Mouse (Mus musculus): Measurements from ENCODE around the gene Pramel1. TPM values are rescaled to one million over a fixed set of nuclear protein-coding genes. Genes with fewer than 3 reads are reported as not detected.
A peak's percentile ranks its signal among the peaks of the same experiment; 100 is the strongest.

Pramel1 gene
- polyA plus RNA-seq, 1 experiment from 2014 or later, result not detected

- WGBS, result 63% methylated on average over 10 of the region's 10 CpGs
These were observed 32.7 kb upstream of the Pramel1 start for GRCm38 (mm10) chr4:143361520-143361919.

GRCm38 (mm10) chr4:143366415-143367041 is 27.7 kb upstream of the Pramel1 start:
- H3K27ac ChIP-seq (ENCODE audit: low read length), result no peak overlapping the region
- H3K4me3 ChIP-seq (ENCODE audit: low read depth, low read length), result no peak overlapping the region
- TF ChIP-seq CTCF (IDR thresholded peaks at IDR 0.05) (no peak), EP300 (IDR thresholded peaks at IDR 0.05) (no peak)
- DNase-seq (ENCODE audit: low spot score) (no peak), ATAC-seq (no peak)
- H3K4me1 ChIP-seq (ENCODE audit: insufficient read depth, low read depth, low read length), result no peaks in the 10 kb centered on the region
- WGBS, result 37% methylated on average over 15 of the region's 15 CpGs
- H3K27me3 ChIP-seq (replicated peaks; ENCODE audit: insufficient read depth, low read length), result no peaks in the 10 kb centered on the region
- H3K36me3 ChIP-seq (ENCODE audit: insufficient read depth, low read length), result no peaks in the 10 kb centered on the region
- H3K9ac ChIP-seq (replicated peaks; ENCODE audit: low read depth), result no peak overlapping the region
- no peaks in the 10 kb centered on the region for H3K9me3 ChIP-seq (ENCODE audit: low read length)
- H3K4me2 ChIP-seq (replicated peaks; ENCODE audit: low read depth, low read length), result no peak overlapping the region

More at GRCm38 (mm10) chr4:143361520-143361919, 32.7 kb upstream of the Pramel1 start:
- TF ChIP-seq EP300 (IDR thresholded peaks at IDR 0.05), result no peak
- TF ChIP-seq CTCF (IDR thresholded peaks at IDR 0.05), result no peak
- Histone ChIP-seq H3K27me3 (replicated peaks; ENCODE audit: insufficient read depth, low read length) (no peaks in the 10 kb centered on the region), H3K36me3 (ENCODE audit: insufficient read depth, low read length) (no peaks in the 10 kb centered on the region), H3K4me2 (replicated peaks; ENCODE audit: low read depth, low read length) (no peak overlapping the region), H3K9ac (replicated peaks; ENCODE audit: low read depth) (no peak overlapping the region), H3K27ac (ENCODE audit: low read length) (no peak overlapping the region), H3K4me1 (ENCODE audit: insufficient read depth, low read depth, low read length) (no peaks in the 10 kb centered on the region), H3K9me3 (ENCODE audit: low read length) (no peaks in the 10 kb centered on the region), H3K4me3 (ENCODE audit: low read depth, low read length) (no peak overlapping the region)
- ATAC-seq, result no peak
- DNase-seq (ENCODE audit: low spot score), result no peak

GRCm38 (mm10) chr4:143379480-143379879 is 14.7 kb upstream of the Pramel1 start:
- 35% methylated on average over 7 of the region's 7 CpGs for WGBS
- ATAC-seq (no peak), DNase-seq (ENCODE audit: low spot score) (no peak)
- H3K4me3 ChIP-seq (ENCODE audit: low read depth, low read length), result no peak overlapping the region
- H3K4me1 ChIP-seq (ENCODE audit: insufficient read depth, low read depth, low read length), result no peaks in the 10 kb centered on the region
- H3K27me3 ChIP-seq (replicated peaks; ENCODE audit: insufficient read depth, low read length), result no peaks in the 10 kb centered on the region
- no peak overlapping the region for H3K4me2 ChIP-seq (replicated peaks; ENCODE audit: low read depth, low read length)
- H3K9ac ChIP-seq (replicated peaks; ENCODE audit: low read depth), result no peak overlapping the region
- no peaks in the 10 kb centered on the region for H3K9me3 ChIP-seq (ENCODE audit: low read length)
- no peaks in the 10 kb centered on the region for H3K36me3 ChIP-seq (ENCODE audit: insufficient read depth, low read length)
- no peak for TF ChIP-seq EP300 (IDR thresholded peaks at IDR 0.05)
- no peak for TF ChIP-seq CTCF (IDR thresholded peaks at IDR 0.05)
- H3K27ac ChIP-seq (ENCODE audit: low read length), result no peak overlapping the region

- Histone ChIP-seq H3K9ac (replicated peaks; ENCODE audit: low read depth) (no peak overlapping the region), H3K4me3 (ENCODE audit: low read depth, low read length) (no peak overlapping the region), H3K9me3 (ENCODE audit: low read length) (no peaks in the 10 kb centered on the region), H3K4me2 (replicated peaks; ENCODE audit: low read depth, low read length) (no peak overlapping the region), H3K27ac (ENCODE audit: low read length) (no peak overlapping the region), H3K27me3 (replicated peaks; ENCODE audit: insufficient read depth, low read length) (no peaks in the 10 kb centered on the region), H3K36me3 (ENCODE audit: insufficient read depth, low read length) (no peaks in the 10 kb centered on the region), H3K4me1 (ENCODE audit: insufficient read depth, low read depth, low read length) (no peaks in the 10 kb centered on the region)
- TF ChIP-seq CTCF (IDR thresholded peaks at IDR 0.05), result no peak
- no peak for ATAC-seq
- 26% methylated on average over 15 of the region's 15 CpGs for WGBS
- peak; percentile 5 for DNase-seq (ENCODE audit: low spot score)
These were observed 14.1 kb upstream of the Pramel1 start for GRCm38 (mm10) chr4:143379931-143380715.

GRCm38 (mm10) chr4:143380716-143381004 is 13.6 kb upstream of the Pramel1 start:
- WGBS, result 0% methylated on average over 5 of the region's 5 CpGs
- no peaks in the 10 kb centered on the region for H3K9me3 ChIP-seq (ENCODE audit: low read length)
- H3K27me3 ChIP-seq (replicated peaks; ENCODE audit: insufficient read depth, low read length), result no peaks in the 10 kb centered on the region
- DNase-seq (ENCODE audit: low spot score) (peak; percentile 41), ATAC-seq (no peak)
- TF ChIP-seq EP300 (IDR thresholded peaks at IDR 0.05) (no peak), CTCF (IDR thresholded peaks at IDR 0.05) (peak; percentile 71)
- no peaks in the 10 kb centered on the region for H3K36me3 ChIP-seq (ENCODE audit: insufficient read depth, low read length)
- H3K9ac ChIP-seq (replicated peaks; ENCODE audit: low read depth), result no peak overlapping the region
- H3K4me2 ChIP-seq (replicated peaks; ENCODE audit: low read depth, low read length), result no peak overlapping the region
- no peak overlapping the region for H3K27ac ChIP-seq (ENCODE audit: low read length)
- no peaks in the 10 kb centered on the region for H3K4me1 ChIP-seq (ENCODE audit: insufficient read depth, low read depth, low read length)
- no peak overlapping the region for H3K4me3 ChIP-seq (ENCODE audit: low read depth, low read length)

- Histone ChIP-seq H3K9ac (replicated peaks; ENCODE audit: low read depth) (no peak overlapping the region), H3K4me1 (ENCODE audit: insufficient read depth, low read depth, low read length) (no peaks in the 10 kb centered on the region), H3K36me3 (ENCODE audit: insufficient read depth, low read length) (no peaks in the 10 kb centered on the region), H3K27me3 (replicated peaks; ENCODE audit: insufficient read depth, low read length) (no peaks in the 10 kb centered on the region), H3K4me2 (replicated peaks; ENCODE audit: low read depth, low read length) (no peak overlapping the region), H3K4me3 (ENCODE audit: low read depth, low read length) (no peak overlapping the region), H3K27ac (ENCODE audit: low read length) (no peak overlapping the region), H3K9me3 (ENCODE audit: low read length) (no peaks in the 10 kb centered on the region)
- DNase-seq (ENCODE audit: low spot score) (no peak), ATAC-seq (no peak)
- TF ChIP-seq EP300 (IDR thresholded peaks at IDR 0.05) (no peak), CTCF (IDR thresholded peaks at IDR 0.05) (no peak)
- WGBS, result 70% methylated on average over 3 of the region's 3 CpGs
These were observed 12.1 kb upstream of the Pramel1 start for GRCm38 (mm10) chr4:143382163-143382562.
